Mouse (Mus musculus) intestine, embryonic 15.5 days (tissue): Measurements from ENCODE around the gene Herpud1. TPM values are rescaled to one million over a fixed set of nuclear protein-coding genes. Genes with fewer than 3 reads are reported as not detected.
"Not testable (repeated sequence)": the region's sequence is repeated elsewhere in the genome, so short reads cannot be mapped to it uniquely, and the experiment has no call there.

Experiments used
- ATAC-seq: fragments of 200-750 bp; cut with Nextera tagmentation; 2 replicates; pipeline ENCODE4 v1.8.0; 2017; ENCODE audit warnings: moderate TSS enrichment, moderate library complexity
- H3K27ac ChIP-seq: fragments of 300-500 bp; sonication (generic); 2 replicates; pipeline ENCODE4 v1.5.1; 2015; ENCODE audit warnings: mild to moderate bottlenecking, inconsistent platforms
- H3K27me3 ChIP-seq: fragments of 300-500 bp; sonication (generic); replicated peaks from 2 replicates; pipeline ENCODE4 v1.6.1; 2015; ENCODE audit warnings: inconsistent platforms
- H3K36me3 ChIP-seq: fragments of 300-500 bp; sonication (generic); 2 replicates; pipeline ENCODE4 v1.6.1; 2015; ENCODE audit warnings: inconsistent platforms
- H3K4me1 ChIP-seq: fragments of 300-500 bp; sonication (generic); replicated peaks from 2 replicates; pipeline ENCODE4 v1.6.1; 2015; ENCODE audit warnings: inconsistent platforms
- H3K4me2 ChIP-seq: fragments of 300-500 bp; sonication (generic); replicated peaks from 2 replicates; pipeline ENCODE4 v1.6.1; 2015; ENCODE audit warnings: mild to moderate bottlenecking, inconsistent platforms
- H3K4me3 ChIP-seq: fragments of 300-500 bp; sonication (generic); replicated peaks from 2 replicates; pipeline ENCODE4 v1.5.1; 2015; ENCODE audit warnings: inconsistent platforms
- H3K9ac ChIP-seq: fragments of 300-500 bp; sonication (generic); 2 replicates; pipeline ENCODE4 v1.6.1; 2015; ENCODE audit warnings: inconsistent platforms
- H3K9me3 ChIP-seq: fragments of 300-500 bp; sonication (generic); 2 replicates; pipeline ENCODE4 v1.6.1; 2016; ENCODE audit warnings: inconsistent platforms
- WGBS: fragments of 180-500 bp; shearing (Covaris S2); methylation state at CpG from one replicate; pipeline ENCODE4 v1.1.7; 2015; 5-methylcytosine and 5-hydroxymethylcytosine counted together
- polyA plus RNA-seq: library from polyadenylated mRNA; unstranded; fragments of >200 nt; fragmentation: Nextera tagmentation; extraction: Ambion mirVana; gene quantifications from 2 replicates; pipeline ENCODE4 v1.2.1, GENCODE M21; 2015

The Herpud1 gene
- polyA plus RNA-seq, 1 experiment from 2014 or later, result 115 TPM

DNA sequence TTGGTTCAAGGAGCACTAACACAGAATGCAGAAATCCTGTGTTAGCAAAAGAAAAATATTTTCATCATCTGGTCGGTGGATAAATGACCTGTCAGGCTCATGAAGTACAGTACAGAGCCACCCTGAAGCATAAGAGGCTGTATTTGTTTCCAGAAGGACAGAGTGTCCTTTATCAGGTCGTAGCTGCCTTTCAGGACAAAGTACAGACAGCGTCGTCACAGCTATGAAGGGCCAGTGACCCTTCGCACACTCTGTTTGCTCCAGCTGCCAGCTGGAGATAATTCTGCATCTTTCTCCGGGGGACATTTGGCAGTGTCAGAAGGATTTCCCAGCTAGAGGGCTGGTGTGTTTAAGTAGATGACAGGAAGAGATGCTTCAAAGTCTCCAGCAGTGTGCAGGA is 6.4 kb downstream of the Herpud1 start:
- no peak overlapping the region for H3K4me3 ChIP-seq

GRCm38 (mm10) chr8:94395851-94396540 is 9.8 kb downstream of the Herpud1 start:
- no peak overlapping the region for H3K4me3 ChIP-seq
- no peaks in the 10 kb centered on the region for H3K27me3 ChIP-seq
- no peak for ATAC-seq
- peaks cover 32% of the 10 kb centered on the region for H3K36me3 ChIP-seq
- WGBS, result 91% methylated on average over 6 of the region's 6 CpGs
- H3K27ac ChIP-seq, result no peak overlapping the region
- H3K4me2 ChIP-seq, result no peak overlapping the region
- H3K4me1 ChIP-seq, result no peaks in the 10 kb centered on the region
- H3K9ac ChIP-seq, result no peak overlapping the region
- no peaks in the 10 kb centered on the region for H3K9me3 ChIP-seq

More for the DNA sequence above, 6.4 kb downstream of the Herpud1 start:
- H3K27ac ChIP-seq, result no peak overlapping the region
- 48% methylated on average over 6 of the region's 6 CpGs for WGBS
- no peaks in the 10 kb centered on the region for H3K9me3 ChIP-seq
- H3K4me1 ChIP-seq, result peaks cover 5% of the 10 kb centered on the region
- no peak for ATAC-seq
- H3K36me3 ChIP-seq, result peaks cover 44% of the 10 kb centered on the region
- no peaks in the 10 kb centered on the region for H3K27me3 ChIP-seq
- H3K4me2 ChIP-seq, result no peak overlapping the region
- H3K9ac ChIP-seq, result no peak overlapping the region

GRCm38 (mm10) chr8:94396964-94397657 is 10.9 kb downstream of the Herpud1 start:
- Histone ChIP-seq H3K4me2 (no peak overlapping the region), H3K9me3 (no peaks in the 10 kb centered on the region), H3K4me1 (no peaks in the 10 kb centered on the region), H3K9ac (no peak overlapping the region), H3K27me3 (no peaks in the 10 kb centered on the region), H3K4me3 (no peak overlapping the region), H3K27ac (no peak overlapping the region), H3K36me3 (peaks cover 21% of the 10 kb centered on the region)
- peak; percentile 77 for ATAC-seq
- 59% methylated on average over 11 of the region's 11 CpGs for WGBS

- H3K4me1 ChIP-seq, result no peaks in the 10 kb centered on the region
- no peak overlapping the region for H3K9ac ChIP-seq
- no peak for ATAC-seq
- no peak overlapping the region for H3K27ac ChIP-seq
- H3K4me3 ChIP-seq, result no peak overlapping the region
- H3K9me3 ChIP-seq, result no peaks in the 10 kb centered on the region
- H3K4me2 ChIP-seq, result no peak overlapping the region
- no peaks in the 10 kb centered on the region for H3K27me3 ChIP-seq
- 82% methylated on average over 6 of the region's 6 CpGs for WGBS
- peaks cover 11% of the 10 kb centered on the region for H3K36me3 ChIP-seq
These were observed 12.3 kb downstream of the Herpud1 start for GRCm38 (mm10) chr8:94398587-94398986.

DNA sequence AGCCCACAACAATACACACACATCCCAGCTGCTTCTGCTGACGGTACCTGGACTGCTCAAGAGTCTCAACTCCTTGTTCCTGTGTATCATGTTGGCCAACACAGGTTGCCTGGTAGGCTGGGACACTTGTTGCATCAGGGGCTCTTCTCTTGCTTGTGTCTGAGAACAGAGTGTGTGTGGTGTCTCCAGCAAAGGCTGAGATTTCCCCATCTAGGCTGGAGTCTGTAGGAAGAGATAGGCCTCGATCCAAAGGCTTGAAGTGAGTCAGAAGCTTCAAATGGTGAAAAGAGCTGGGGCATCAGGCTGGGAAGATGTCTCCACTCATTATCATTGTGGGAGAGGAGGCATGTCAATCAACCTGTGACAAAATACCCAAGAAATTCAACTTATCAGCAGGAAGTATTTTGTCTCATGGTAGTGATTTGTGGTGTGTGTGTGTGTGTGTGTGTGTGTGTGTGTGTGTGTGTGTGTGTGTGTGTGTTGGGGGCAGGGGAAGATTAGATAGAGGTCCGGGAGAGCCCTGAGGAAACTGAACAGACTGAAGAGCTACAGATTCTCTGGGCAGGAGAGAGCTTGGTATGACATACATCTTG is 13.2 kb downstream of the Herpud1 start:
- no peak overlapping the region for H3K9ac ChIP-seq
- no peaks in the 10 kb centered on the region for H3K9me3 ChIP-seq
- 73% methylated on average over 3 of the region's 3 CpGs for WGBS
- H3K4me3 ChIP-seq, result no peak overlapping the region
- H3K4me1 ChIP-seq, result no peaks in the 10 kb centered on the region
- ATAC-seq, result no peak
- no peaks in the 10 kb centered on the region for H3K27me3 ChIP-seq
- peaks cover 5% of the 10 kb centered on the region; the same call in 1 of the 2 replicates for H3K36me3 ChIP-seq
- no peak overlapping the region for H3K4me2 ChIP-seq
- no peak overlapping the region for H3K27ac ChIP-seq

GRCm38 (mm10) chr8:94399957-94400356 is 13.7 kb downstream of the Herpud1 start:
- H3K9ac ChIP-seq, H3K4me3 ChIP-seq, H3K4me1 ChIP-seq, ATAC-seq, H3K9me3 ChIP-seq, H3K27me3 ChIP-seq, H3K27ac ChIP-seq, H3K4me2 ChIP-seq, H3K36me3 ChIP-seq: not testable (repeated sequence)
- WGBS, result 83% methylated on average over 2 of the region's 2 CpGs

GRCm38 (mm10) chr8:94408443-94409080 is 22.3 kb downstream of the Herpud1 start:
- no peak overlapping the region for H3K9ac ChIP-seq
- no peaks in the 10 kb centered on the region for H3K9me3 ChIP-seq
- no peak overlapping the region for H3K4me3 ChIP-seq
- 59% methylated on average over 8 of the region's 8 CpGs for WGBS
- no peaks in the 10 kb centered on the region for H3K27me3 ChIP-seq
- H3K4me1 ChIP-seq, result no peaks in the 10 kb centered on the region
- ATAC-seq, result no peak
- no peak overlapping the region for H3K27ac ChIP-seq
- no peaks in the 10 kb centered on the region for H3K36me3 ChIP-seq
- H3K4me2 ChIP-seq, result no peak overlapping the region

- Histone ChIP-seq H3K27me3 (no peaks in the 10 kb centered on the region), H3K9me3 (no peaks in the 10 kb centered on the region), H3K9ac (no peak overlapping the region), H3K36me3 (no peaks in the 10 kb centered on the region), H3K4me1 (no peaks in the 10 kb centered on the region), H3K27ac (no peak overlapping the region), H3K4me3 (no peak overlapping the region), H3K4me2 (no peak overlapping the region)
- 89% methylated on average over 7 of the region's 7 CpGs for WGBS
- ATAC-seq, result no peak
These were observed 23.3 kb downstream of the Herpud1 start for GRCm38 (mm10) chr8:94409523-94409922.

DNA sequence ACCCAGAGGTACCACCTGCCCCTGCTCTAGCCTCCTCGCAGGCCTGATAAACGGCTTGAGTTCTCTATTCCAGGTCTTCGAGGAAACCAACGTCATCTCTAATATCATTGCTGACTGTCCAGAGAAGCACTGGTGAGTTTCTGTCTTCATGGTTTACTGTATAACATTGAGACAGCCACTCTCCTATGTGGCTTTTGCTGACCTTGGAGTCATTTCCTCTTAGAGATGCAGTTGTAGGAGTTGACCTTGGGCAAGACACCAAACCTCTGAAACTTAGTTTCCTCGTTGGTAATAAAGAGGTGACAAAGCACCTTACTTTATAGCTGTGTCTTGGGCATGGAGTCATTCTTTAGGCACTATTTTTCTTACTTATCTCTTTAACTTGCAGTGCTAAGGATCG is 26.3 kb downstream of the Herpud1 start:
- no peaks in the 10 kb centered on the region for H3K9me3 ChIP-seq
- no peaks in the 10 kb centered on the region for H3K4me1 ChIP-seq
- H3K4me3 ChIP-seq, result no peak overlapping the region
- H3K36me3 ChIP-seq, result no peaks in the 10 kb centered on the region
- 64% methylated on average over 6 of the region's 6 CpGs for WGBS
- no peak overlapping the region for H3K27ac ChIP-seq
- no peaks in the 10 kb centered on the region for H3K27me3 ChIP-seq
- H3K9ac ChIP-seq, result no peak overlapping the region
- ATAC-seq, result no peak
- H3K4me2 ChIP-seq, result no peak overlapping the region

- no peak for ATAC-seq
- no peak overlapping the region for H3K4me2 ChIP-seq
- H3K9ac ChIP-seq, result no peak overlapping the region
- no peaks in the 10 kb centered on the region for H3K4me1 ChIP-seq
- no peak overlapping the region for H3K4me3 ChIP-seq
- H3K27me3 ChIP-seq, result no peaks in the 10 kb centered on the region
- no peaks in the 10 kb centered on the region for H3K9me3 ChIP-seq
- no peaks in the 10 kb centered on the region for H3K36me3 ChIP-seq
- H3K27ac ChIP-seq, result no peak overlapping the region
- 83% methylated on average over 6 of the region's 6 CpGs for WGBS
These were observed 27.3 kb downstream of the Herpud1 start for GRCm38 (mm10) chr8:94413509-94413908.

DNA sequence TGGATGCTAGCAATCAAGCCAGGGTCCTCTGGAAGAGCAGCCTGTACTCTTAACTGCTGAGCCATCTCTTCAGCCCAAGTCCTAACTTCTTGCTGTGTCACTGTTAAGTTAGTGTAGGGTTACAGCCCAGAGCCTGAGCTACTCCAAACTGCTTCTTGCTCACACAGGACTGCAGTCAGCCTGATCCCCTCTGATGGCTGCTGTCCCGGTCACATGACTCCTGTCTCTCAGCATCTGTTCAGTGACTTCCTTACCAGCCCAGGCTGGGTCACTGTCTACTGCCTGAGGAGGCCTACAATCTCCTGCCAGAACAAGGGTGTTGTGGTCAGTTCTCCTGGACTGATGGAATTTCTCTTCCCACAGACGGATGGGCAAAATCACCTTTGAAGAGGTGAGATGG is 29.0 kb downstream of the Herpud1 start:
- no peak for ATAC-seq
- no peaks in the 10 kb centered on the region for H3K4me1 ChIP-seq
- H3K9me3 ChIP-seq, result no peaks in the 10 kb centered on the region
- H3K36me3 ChIP-seq, result no peaks in the 10 kb centered on the region
- H3K9ac ChIP-seq, result no peak overlapping the region
- H3K4me3 ChIP-seq, result no peak overlapping the region
- WGBS, result 55% methylated on average over 2 of the region's 2 CpGs
- H3K27ac ChIP-seq, result no peak overlapping the region
- H3K4me2 ChIP-seq, result no peak overlapping the region
- no peaks in the 10 kb centered on the region for H3K27me3 ChIP-seq

DNA sequence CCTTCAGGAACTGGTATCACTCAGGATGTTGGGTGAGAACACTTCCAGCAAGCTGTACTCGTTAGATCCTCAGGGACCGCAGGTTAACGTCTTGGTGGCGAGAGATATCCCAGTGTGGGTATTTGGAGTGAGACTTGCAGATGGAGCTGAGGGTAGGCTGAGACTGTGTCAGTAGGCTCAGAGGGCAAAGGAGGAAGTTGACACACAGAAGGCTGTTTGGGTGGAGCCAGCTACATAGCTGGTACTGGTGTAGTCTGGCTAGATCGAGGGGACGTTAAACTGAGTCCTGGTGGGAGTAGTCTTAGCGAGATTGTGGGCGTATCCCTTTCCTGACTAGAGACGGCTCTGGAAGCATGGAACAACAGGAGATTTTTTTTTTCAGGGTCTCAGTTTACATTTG is 31.8 kb downstream of the Herpud1 start:
- Histone ChIP-seq H3K4me2 (no peak overlapping the region), H3K9ac (no peak overlapping the region), H3K27me3 (no peaks in the 10 kb centered on the region), H3K4me3 (no peak overlapping the region), H3K36me3 (no peaks in the 10 kb centered on the region), H3K4me1 (no peaks in the 10 kb centered on the region), H3K27ac (no peak overlapping the region), H3K9me3 (no peaks in the 10 kb centered on the region)
- ATAC-seq, result no peak
- 55% methylated on average over 9 of the region's 9 CpGs for WGBS
